Mouse (Mus musculus): ENCODE measurements around the gene Gm2974. TPM values are rescaled to one million over a fixed set of nuclear protein-coding genes. Genes with fewer than 3 reads are reported as not detected.
A peak's percentile ranks its signal among the peaks of the same experiment; 100 is the strongest.
"Not testable (repeated sequence)": the region's sequence is repeated elsewhere in the genome, so short reads cannot be mapped to it uniquely, and the experiment has no call there.

Gene Gm2974
- polyA plus RNA-seq (2015; fragmentation: Nextera tagmentation; extraction: Ambion mirVana), result 0.06 and 0.13 TPM in 2 replicates

DNA sequence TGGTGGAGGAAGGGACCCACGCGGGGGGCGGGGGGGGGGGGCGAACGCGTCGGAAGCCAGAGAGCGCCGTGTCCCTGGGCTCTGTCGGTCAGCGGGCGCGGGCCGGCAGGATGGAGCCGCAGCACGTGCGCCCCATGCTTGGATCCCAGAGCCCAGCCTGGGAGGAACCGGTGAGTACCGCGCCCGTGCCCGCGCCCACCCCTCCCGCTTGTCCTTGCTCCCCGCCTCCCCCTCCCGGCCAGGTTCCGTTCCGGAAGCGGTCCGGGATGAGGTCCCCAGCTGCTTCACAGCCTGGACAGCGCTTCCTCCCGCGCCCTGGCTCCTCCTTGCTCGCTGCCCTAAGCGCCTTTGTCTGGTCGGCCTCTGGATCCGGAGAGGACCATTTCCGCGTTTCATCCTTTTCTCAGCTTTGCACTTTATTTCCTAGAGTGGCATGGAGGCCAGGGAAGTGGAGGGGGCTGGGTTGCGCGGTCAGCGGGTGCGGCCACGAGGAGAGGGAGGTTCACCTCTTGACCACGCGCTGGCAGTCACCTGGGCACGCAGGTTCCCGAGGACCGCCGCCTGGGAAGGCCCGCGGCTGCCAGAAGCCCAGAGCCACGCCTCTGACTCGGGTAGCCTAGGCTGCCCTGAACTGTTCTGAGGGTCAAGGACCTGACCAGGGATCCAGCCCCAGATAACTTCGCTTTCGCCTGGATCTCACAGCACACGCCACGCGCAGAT, at the start of gene Gm2974:
TSS of gene Gm2974 (plus strand) at position 86 of the 720 bp plus-strand sequence.
- Histone ChIP-seq H3K4me2 (ENCODE audit: low read depth, low read length) (peak within 1 kb of the TSS; percentile 48), H3K4me3 (ENCODE audit: low read length) (peak within 1 kb of the TSS; percentile 19)
- not testable (repeated sequence) for H3K4me1 ChIP-seq (ENCODE audit: control insufficient read depth, insufficient read depth, low read length); H3K9ac ChIP-seq (ENCODE audit: low read depth, low read length); H3K27me3 ChIP-seq (replicated peaks; ENCODE audit: control insufficient read depth, insufficient read depth, low read length); H3K27ac ChIP-seq (ENCODE audit: low read length); H3K9me3 ChIP-seq (ENCODE audit: control insufficient read depth, low read length); H3K36me3 ChIP-seq (ENCODE audit: control insufficient read depth, insufficient read depth, low read length); ATAC-seq
- WGBS, result 16% methylated on average over 35 of the region's 59 CpGs

DNA sequence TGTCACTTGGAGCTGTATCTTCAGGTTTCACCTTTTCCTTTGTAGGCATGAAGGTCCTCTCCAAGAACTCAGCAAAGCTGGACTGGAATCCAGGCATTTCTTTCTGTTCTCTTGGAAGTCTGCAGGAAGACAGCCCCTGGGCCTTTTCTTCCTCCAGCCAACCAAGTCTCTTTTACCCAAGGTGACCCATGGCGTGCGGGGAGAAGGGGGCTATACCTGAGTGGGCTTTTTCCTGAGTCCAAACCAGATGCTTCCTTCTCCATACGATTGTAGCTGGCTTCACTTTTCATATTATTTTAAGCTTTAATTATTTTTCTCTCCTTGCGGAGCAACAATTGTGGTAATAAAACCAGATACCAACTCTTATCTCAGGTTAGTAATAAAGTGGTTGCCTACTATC, 40.7 kb upstream of the Gm2974 start:
- not testable (repeated sequence) for H3K27ac ChIP-seq (ENCODE audit: low read length); H3K9ac ChIP-seq (ENCODE audit: low read depth, low read length); H3K36me3 ChIP-seq (ENCODE audit: control insufficient read depth, insufficient read depth, low read length); H3K27me3 ChIP-seq (replicated peaks; ENCODE audit: control insufficient read depth, insufficient read depth, low read length); H3K4me1 ChIP-seq (ENCODE audit: control insufficient read depth, insufficient read depth, low read length); ATAC-seq; H3K9me3 ChIP-seq (ENCODE audit: control insufficient read depth, low read length); H3K4me3 ChIP-seq (ENCODE audit: low read length); H3K4me2 ChIP-seq (ENCODE audit: low read depth, low read length)
- WGBS, result 81% methylated on average over 4 of the region's 4 CpGs

DNA sequence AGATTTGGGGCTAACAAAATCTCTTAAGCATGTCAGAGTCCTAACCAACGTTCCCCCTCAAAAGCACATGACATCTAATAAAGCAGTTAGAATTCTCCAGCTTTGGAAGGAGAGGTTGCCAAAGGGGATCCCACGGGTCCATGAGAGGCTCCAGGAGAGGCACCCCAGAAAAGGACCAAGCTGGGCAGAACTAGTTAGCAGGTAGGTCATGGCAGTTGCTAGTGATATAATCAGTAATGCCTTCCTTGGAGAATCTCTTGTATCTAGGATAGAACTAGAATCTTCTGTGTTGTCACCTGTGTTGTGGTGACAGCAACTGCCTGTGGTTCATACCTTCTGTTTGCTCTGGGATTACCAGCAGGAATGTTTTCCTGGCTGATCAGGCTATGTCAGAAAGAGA, 17.6 kb upstream of the Gm2974 start, which contains the start of gene Gm3127:
TSS of gene Gm3127 (plus strand) at position 301 of the 400 bp plus-strand sequence.
- WGBS, result no CpG with 5 or more reads among the region's 2 CpGs
- not testable (repeated sequence) for H3K4me3 ChIP-seq (ENCODE audit: low read length); H3K36me3 ChIP-seq (ENCODE audit: control insufficient read depth, insufficient read depth, low read length); H3K27ac ChIP-seq (ENCODE audit: low read length); H3K9ac ChIP-seq (ENCODE audit: low read depth, low read length); ATAC-seq; H3K4me2 ChIP-seq (ENCODE audit: low read depth, low read length); H3K4me1 ChIP-seq (ENCODE audit: control insufficient read depth, insufficient read depth, low read length); H3K9me3 ChIP-seq (ENCODE audit: control insufficient read depth, low read length); H3K27me3 ChIP-seq (replicated peaks; ENCODE audit: control insufficient read depth, insufficient read depth, low read length)

DNA sequence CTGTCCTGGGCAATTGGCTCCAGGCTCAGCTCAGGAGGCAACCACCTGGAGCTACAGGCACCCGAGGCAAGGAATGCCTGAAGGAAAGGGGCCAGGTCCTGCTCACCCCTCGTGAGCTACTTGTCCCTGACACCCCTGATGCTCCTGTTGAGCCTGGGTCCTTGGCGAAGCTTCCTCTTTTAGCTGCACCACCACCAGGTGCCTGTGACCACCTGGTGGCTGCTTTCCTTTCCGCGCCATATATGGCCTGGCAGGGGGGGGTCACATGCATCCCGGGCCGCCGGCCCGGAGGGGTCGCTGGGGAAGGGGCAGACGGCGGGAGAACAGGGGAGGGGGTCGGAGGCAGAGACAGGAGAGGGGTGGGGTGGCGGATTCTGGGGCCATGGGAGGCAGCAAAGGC, 346 bp upstream of the Gm2974 start:
- H3K4me3 ChIP-seq (ENCODE audit: low read length), result peak overlapping the region; percentile 19
- WGBS, result 11% methylated on average over 12 of the region's 14 CpGs
- not testable (repeated sequence) for H3K27ac ChIP-seq (ENCODE audit: low read length); ATAC-seq; H3K36me3 ChIP-seq (ENCODE audit: control insufficient read depth, insufficient read depth, low read length); H3K27me3 ChIP-seq (replicated peaks; ENCODE audit: control insufficient read depth, insufficient read depth, low read length); H3K4me1 ChIP-seq (ENCODE audit: control insufficient read depth, insufficient read depth, low read length); H3K9ac ChIP-seq (ENCODE audit: low read depth, low read length); H3K9me3 ChIP-seq (ENCODE audit: control insufficient read depth, low read length)
- peak overlapping the region; percentile 48 for H3K4me2 ChIP-seq (ENCODE audit: low read depth, low read length)

DNA sequence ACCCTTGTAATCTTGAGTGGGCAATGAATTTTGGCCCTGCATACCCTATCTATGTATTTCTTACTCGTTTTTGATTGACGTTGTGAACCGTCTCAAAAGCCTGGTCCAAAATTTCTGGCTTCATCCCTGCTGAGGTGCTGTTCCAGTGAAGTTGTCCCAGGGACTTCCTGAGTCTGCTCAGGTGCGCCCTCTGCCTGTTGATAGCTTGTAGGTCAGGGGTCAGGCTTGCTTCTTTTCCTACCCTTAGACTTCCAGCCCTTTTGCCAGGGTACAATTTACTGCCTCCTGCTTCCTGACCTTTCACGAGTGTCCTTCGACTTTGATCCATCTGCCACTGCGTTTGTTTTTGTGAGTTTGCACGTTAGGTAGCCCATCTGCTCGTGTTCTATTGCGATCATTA, 999 bp downstream of the Gm2974 start:
- not testable (repeated sequence) for H3K36me3 ChIP-seq (ENCODE audit: control insufficient read depth, insufficient read depth, low read length); H3K27me3 ChIP-seq (replicated peaks; ENCODE audit: control insufficient read depth, insufficient read depth, low read length); ATAC-seq; H3K4me1 ChIP-seq (ENCODE audit: control insufficient read depth, insufficient read depth, low read length); H3K9ac ChIP-seq (ENCODE audit: low read depth, low read length); H3K4me3 ChIP-seq (ENCODE audit: low read length); H3K27ac ChIP-seq (ENCODE audit: low read length); H3K4me2 ChIP-seq (ENCODE audit: low read depth, low read length); H3K9me3 ChIP-seq (ENCODE audit: control insufficient read depth, low read length)
- 35% methylated on average over 4 of the region's 10 CpGs for WGBS

DNA sequence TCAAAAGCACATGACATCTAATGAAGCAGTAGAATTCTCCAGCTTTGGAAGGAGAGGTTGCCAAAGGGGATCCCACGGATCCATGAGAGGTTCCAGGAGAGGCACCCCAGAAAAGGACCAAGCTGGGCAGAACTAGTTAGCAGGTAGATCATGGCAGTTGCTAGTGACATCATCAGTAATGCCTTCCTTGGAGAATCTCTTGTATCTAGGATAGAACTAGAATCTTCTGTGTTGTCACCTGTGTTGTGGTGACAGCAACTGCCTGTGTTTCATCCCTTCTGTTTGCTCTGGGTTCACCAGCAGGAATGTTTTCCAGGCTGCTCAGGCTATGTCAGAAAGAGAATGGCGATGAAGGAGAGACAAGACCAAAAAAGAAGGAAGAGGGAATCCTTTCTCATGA, 67.0 kb downstream of the Gm2974 start, which contains the start of gene Gm3138:
TSS of gene Gm3138 (plus strand) at position 301 of the 400 bp plus-strand sequence.
- H3K4me1 ChIP-seq (ENCODE audit: control insufficient read depth, insufficient read depth, low read length); H3K9me3 ChIP-seq (ENCODE audit: control insufficient read depth, low read length); H3K27ac ChIP-seq (ENCODE audit: low read length); ATAC-seq; H3K9ac ChIP-seq (ENCODE audit: low read depth, low read length); H3K27me3 ChIP-seq (replicated peaks; ENCODE audit: control insufficient read depth, insufficient read depth, low read length); H3K36me3 ChIP-seq (ENCODE audit: control insufficient read depth, insufficient read depth, low read length); H3K4me2 ChIP-seq (ENCODE audit: low read depth, low read length); H3K4me3 ChIP-seq (ENCODE audit: low read length): not testable (repeated sequence)
- WGBS, result no CpG with 5 or more reads among the region's 2 CpGs

Other genes starting within 250 kb of the Gm2974 start
- not detected in 2 replicates for gene Gm3095, start 219.0 kb upstream of the Gm2974 start, polyA plus RNA-seq (2015; fragmentation: Nextera tagmentation; extraction: Ambion mirVana)
- not detected in 2 replicates for gene Gm3099, start 184.2 kb upstream of the Gm2974 start, polyA plus RNA-seq (2015; fragmentation: Nextera tagmentation; extraction: Ambion mirVana)
- gene Gm5796, start 158.6 kb upstream of the Gm2974 start, polyA plus RNA-seq (2015; fragmentation: Nextera tagmentation; extraction: Ambion mirVana), result 0.13 TPM in 1 of 2 replicates, not detected in the other
- gene Gm3115, start 98.5 kb upstream of the Gm2974 start, polyA plus RNA-seq (2015; fragmentation: Nextera tagmentation; extraction: Ambion mirVana), result not detected in 2 replicates
- gene Gm8108, start 72.0 kb upstream of the Gm2974 start, polyA plus RNA-seq (2015; fragmentation: Nextera tagmentation; extraction: Ambion mirVana), result 0.28 and 0.45 TPM in 2 replicates
- not detected in 2 replicates for gene Gm3127, start 17.5 kb upstream of the Gm2974 start, polyA plus RNA-seq (2015; fragmentation: Nextera tagmentation; extraction: Ambion mirVana)
- not detected in 2 replicates for gene Gm3138, start 67.1 kb downstream of the Gm2974 start, polyA plus RNA-seq (2015; fragmentation: Nextera tagmentation; extraction: Ambion mirVana)
- not detected in 2 replicates for gene Gm3149, start 134.7 kb downstream of the Gm2974 start, polyA plus RNA-seq (2015; fragmentation: Nextera tagmentation; extraction: Ambion mirVana)
- not detected in 2 replicates for gene 2610042L04Rik, start 152.2 kb downstream of the Gm2974 start, polyA plus RNA-seq (2015; fragmentation: Nextera tagmentation; extraction: Ambion mirVana)
- not detected in 2 replicates for gene Gm3159, start 214.9 kb downstream of the Gm2974 start, polyA plus RNA-seq (2015; fragmentation: Nextera tagmentation; extraction: Ambion mirVana)
- 0.09 TPM in 1 of 2 replicates, not detected in the other for gene Gm3164, start 232.9 kb downstream of the Gm2974 start, polyA plus RNA-seq (2015; fragmentation: Nextera tagmentation; extraction: Ambion mirVana)
- gene Gm3173, start 248.4 kb downstream of the Gm2974 start, polyA plus RNA-seq (2015; fragmentation: Nextera tagmentation; extraction: Ambion mirVana), result not detected in 2 replicates

Measured in intestine, embryonic 16.5 days (tissue).